In the genomic region with DNA sequence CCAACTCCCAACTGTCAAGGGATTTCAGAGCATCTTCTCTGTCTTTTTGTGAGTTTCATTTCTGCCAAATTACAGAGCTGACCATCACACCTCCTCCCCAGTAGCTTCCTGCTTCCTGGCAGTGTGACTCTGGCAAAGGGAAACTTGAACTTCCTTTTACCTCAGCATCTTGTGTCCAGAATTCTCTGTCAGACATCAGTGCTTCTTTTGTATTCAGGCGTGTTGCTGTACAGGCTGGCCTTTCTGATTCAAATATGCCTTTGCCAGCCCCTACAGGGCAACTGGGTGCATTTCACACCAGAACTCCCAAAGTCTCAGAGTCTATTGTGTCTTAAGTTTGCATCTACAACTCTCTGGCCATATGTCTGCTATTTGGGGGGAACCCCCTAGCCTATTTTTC, we compare ENCODE assay signal across 16 mouse cellular contexts.
A peak's percentile ranks its signal among the peaks of the same experiment; 100 is the strongest.
DNase-seq lines count a peak whose midpoint lies in the region; ATAC-seq and TF ChIP-seq lines count a peak whose summit lies in the region.
"Had no signal": no experiment of that assay in that cellular context is flagged by ENCODE, and none has a peak within 500 bp of the region (broad histone marks: within the 10 kb centered on the region; RNA-seq: fewer than 3 reads in every experiment).

No protein-coding gene starts in this region.

- no peaks in the 10 kb centered on the region for H3K9me3 ChIP-seq in intestine, postnatal 0 days (ENCODE audit: control insufficient read depth)
- H3K9me3 ChIP-seq in intestine, embryonic 16.5 days (ENCODE audit: control insufficient read depth, low read length) = no peaks in the 10 kb centered on the region
- H3K9me3 ChIP-seq in midbrain, postnatal 0 days (ENCODE audit: low read length) = no peaks in the 10 kb centered on the region
- H3K9me3 ChIP-seq in midbrain, embryonic 14.5 days (ENCODE audit: control insufficient read depth, low read length) = no peaks in the 10 kb centered on the region
- H3K9me3 ChIP-seq in stomach, postnatal 0 days (ENCODE audit: control insufficient read depth, low read length) = no peaks in the 10 kb centered on the region
- H3K9me3 ChIP-seq: forebrain, embryonic 12.5 days; heart, embryonic 10.5 days; liver, embryonic 15.5 days; midbrain, embryonic 10.5 days had no signal

- no peak overlapping the region for H3K4me3 ChIP-seq in intestine, postnatal 0 days (ENCODE audit: low read depth, low read length)
- H3K4me3 ChIP-seq in intestine, embryonic 16.5 days (ENCODE audit: low read length) = no peak overlapping the region
- H3K4me3 ChIP-seq in midbrain, postnatal 0 days (ENCODE audit: low read depth, low read length) = no peak overlapping the region
- H3K4me3 ChIP-seq in midbrain, embryonic 14.5 days (replicated peaks; ENCODE audit: low read depth, low read length) = no peak overlapping the region
- no peak overlapping the region for H3K4me3 ChIP-seq in stomach, postnatal 0 days (ENCODE audit: low read depth, low read length)
- H3K4me3 ChIP-seq: forebrain, embryonic 12.5 days; heart, embryonic 10.5 days; liver, embryonic 15.5 days; midbrain, embryonic 10.5 days had no signal

- TF ChIP-seq EP300 in stomach, postnatal 0 days (optimal IDR thresholded peaks at IDR 0.05) = no peak

- no peaks in the 10 kb centered on the region for H3K4me1 ChIP-seq in intestine, postnatal 0 days (replicated peaks; ENCODE audit: control insufficient read depth, insufficient read depth, low read length)
- 0 out of 2 replicates have a peak, but pooled peaks cover 3% of the 10 kb centered on the region for H3K4me1 ChIP-seq in intestine, embryonic 16.5 days (ENCODE audit: control insufficient read depth, insufficient read depth, low read length)
- H3K4me1 ChIP-seq in midbrain, postnatal 0 days (ENCODE audit: insufficient read depth, low read length) = no peaks in the 10 kb centered on the region
- 0 out of 2 replicates have a peak, but pooled peaks cover 4% of the 10 kb centered on the region for H3K4me1 ChIP-seq in midbrain, embryonic 14.5 days (ENCODE audit: control insufficient read depth, insufficient read depth, low read length)
- H3K4me1 ChIP-seq in stomach, postnatal 0 days (replicated peaks; ENCODE audit: control insufficient read depth, insufficient read depth) = 0 out of 2 replicates have a peak, but pooled peaks cover 3% of the 10 kb centered on the region

- no peak overlapping the region for H3K9ac ChIP-seq in intestine, postnatal 0 days (ENCODE audit: low read depth, low read length)
- H3K9ac ChIP-seq in intestine, embryonic 16.5 days (ENCODE audit: low read depth, low read length) = no peak overlapping the region
- no peak overlapping the region for H3K9ac ChIP-seq in midbrain, postnatal 0 days (replicated peaks; ENCODE audit: low read length, poor library complexity, severe bottlenecking)
- H3K9ac ChIP-seq in midbrain, embryonic 14.5 days (replicated peaks; ENCODE audit: low read length) = no peak overlapping the region
- no peak overlapping the region for H3K9ac ChIP-seq in stomach, postnatal 0 days (ENCODE audit: low read length)
- H3K9ac ChIP-seq: forebrain, embryonic 12.5 days; liver, embryonic 15.5 days had no signal

- H3K4me2 ChIP-seq in intestine, postnatal 0 days (replicated peaks; ENCODE audit: low read depth) = no peak overlapping the region
- H3K4me2 ChIP-seq in intestine, embryonic 16.5 days (ENCODE audit: low read depth, low read length) = no peak overlapping the region
- H3K4me2 ChIP-seq in midbrain, postnatal 0 days (ENCODE audit: low read depth, low read length, poor library complexity, severe bottlenecking) = no peak overlapping the region
- no peak overlapping the region for H3K4me2 ChIP-seq in midbrain, embryonic 14.5 days (ENCODE audit: low read length)
- H3K4me2 ChIP-seq in stomach, postnatal 0 days (replicated peaks; ENCODE audit: low read depth) = no peak overlapping the region
- H3K4me2 ChIP-seq: forebrain, embryonic 12.5 days; liver, embryonic 15.5 days had no signal

- no peak overlapping the region for H3K27ac ChIP-seq in intestine, postnatal 0 days (ENCODE audit: low read depth, low read length)
- no peak overlapping the region for H3K27ac ChIP-seq in intestine, embryonic 16.5 days (ENCODE audit: low read length)
- H3K27ac ChIP-seq in midbrain, postnatal 0 days (ENCODE audit: low read depth, low read length) = no peak overlapping the region
- H3K27ac ChIP-seq in midbrain, embryonic 14.5 days (replicated peaks; ENCODE audit: low read depth, low read length) = no peak overlapping the region
- H3K27ac ChIP-seq in stomach, postnatal 0 days (replicated peaks) = no peak overlapping the region
- H3K27ac ChIP-seq: forebrain, embryonic 12.5 days; heart, embryonic 10.5 days; liver, embryonic 15.5 days; midbrain, embryonic 10.5 days had no signal

- H3K27me3 ChIP-seq in intestine, postnatal 0 days (replicated peaks; ENCODE audit: control insufficient read depth, insufficient read depth, low read length) = no peaks in the 10 kb centered on the region
- no peaks in the 10 kb centered on the region for H3K27me3 ChIP-seq in intestine, embryonic 16.5 days (replicated peaks; ENCODE audit: control insufficient read depth, insufficient read depth, low read length)
- H3K27me3 ChIP-seq in midbrain, postnatal 0 days (ENCODE audit: insufficient read depth, low read length) = no peaks in the 10 kb centered on the region
- no peaks in the 10 kb centered on the region for H3K27me3 ChIP-seq in midbrain, embryonic 14.5 days (ENCODE audit: control insufficient read depth, insufficient read depth, low read length)
- no peaks in the 10 kb centered on the region for H3K27me3 ChIP-seq in stomach, postnatal 0 days (ENCODE audit: control insufficient read depth, insufficient read depth, low read length)
- H3K27me3 ChIP-seq: CH12.LX; liver, embryonic 15.5 days had no signal

- no peak for ATAC-seq in intestine, postnatal 0 days
- ATAC-seq in intestine, embryonic 16.5 days = no peak
- no peak for ATAC-seq in midbrain, postnatal 0 days (ENCODE audit: low FRiP score)
- ATAC-seq in midbrain, embryonic 14.5 days (ENCODE audit: low FRiP score, low TSS enrichment) = no peak
- ATAC-seq in stomach, postnatal 0 days (ENCODE audit: low FRiP score, low TSS enrichment) = no peak

- peak; percentile 16 for DNase-seq in adrenal gland, postnatal 14 days
- no peak for DNase-seq in adrenal gland, postnatal 10 days
- DNase-seq in midbrain, postnatal 0 days (ENCODE audit: low spot score) = no peak
- DNase-seq in midbrain, embryonic 14.5 days = no peak
- DNase-seq in stomach, postnatal 0 days (ENCODE audit: low spot score) = no peak
- no peak for DNase-seq in embryo, embryonic 10 days (ENCODE audit: low spot score)
- DNase-seq: cerebellum, adult 8-10 months; heart, postnatal 4 days; layer of hippocampus, postnatal 36 days had no signal

- WGBS in intestine, postnatal 0 days = 76% methylated on average over 1 of the region's 1 CpGs
- WGBS in intestine, embryonic 16.5 days = 70% methylated on average over 1 of the region's 1 CpGs
- 18% methylated on average over 1 of the region's 1 CpGs for WGBS in midbrain, postnatal 0 days
- 5% methylated on average over 1 of the region's 1 CpGs for WGBS in midbrain, embryonic 14.5 days
- 55% methylated on average over 1 of the region's 1 CpGs for WGBS in stomach, postnatal 0 days

- TF ChIP-seq CTCF in intestine, postnatal 0 days (IDR thresholded peaks at IDR 0.05; ENCODE audit: low read depth) = peak; percentile 22; the same call in 1 of the 2 replicates
- peak; percentile 9; the same call in 1 of the 2 replicates for TF ChIP-seq CTCF in midbrain, postnatal 0 days (IDR thresholded peaks at IDR 0.05)
- TF ChIP-seq CTCF in stomach, postnatal 0 days (IDR thresholded peaks at IDR 0.05; ENCODE audit: low read depth) = peak; percentile 26; the same call in 1 of the 2 replicates

- no peaks in the 10 kb centered on the region for H3K36me3 ChIP-seq in intestine, postnatal 0 days (ENCODE audit: control insufficient read depth, insufficient read depth)
- H3K36me3 ChIP-seq in intestine, embryonic 16.5 days (ENCODE audit: control insufficient read depth, insufficient read depth, low read length) = no peaks in the 10 kb centered on the region
- no peaks in the 10 kb centered on the region for H3K36me3 ChIP-seq in midbrain, postnatal 0 days (ENCODE audit: insufficient read depth, low read length)
- no peaks in the 10 kb centered on the region for H3K36me3 ChIP-seq in midbrain, embryonic 14.5 days (ENCODE audit: control insufficient read depth, insufficient read depth, low read length)
- no peaks in the 10 kb centered on the region for H3K36me3 ChIP-seq in stomach, postnatal 0 days (ENCODE audit: control insufficient read depth, insufficient read depth, low read length)
- H3K36me3 ChIP-seq: forebrain, embryonic 12.5 days; liver, embryonic 15.5 days; midbrain, embryonic 10.5 days had no signal
